Mouse (Mus musculus) ZHBTc4 (cell line): ENCODE data around the gene A930002H24Rik.
A peak's percentile ranks its signal among the peaks of the same experiment; 100 is the strongest.

Source experiments
- DNase-seq: peaks from one replicate; pipeline ENCODE4 v3.0.0-alpha.2; 2011; ENCODE audit warnings: low read depth, low spot score

A930002H24Rik gene

DNA sequence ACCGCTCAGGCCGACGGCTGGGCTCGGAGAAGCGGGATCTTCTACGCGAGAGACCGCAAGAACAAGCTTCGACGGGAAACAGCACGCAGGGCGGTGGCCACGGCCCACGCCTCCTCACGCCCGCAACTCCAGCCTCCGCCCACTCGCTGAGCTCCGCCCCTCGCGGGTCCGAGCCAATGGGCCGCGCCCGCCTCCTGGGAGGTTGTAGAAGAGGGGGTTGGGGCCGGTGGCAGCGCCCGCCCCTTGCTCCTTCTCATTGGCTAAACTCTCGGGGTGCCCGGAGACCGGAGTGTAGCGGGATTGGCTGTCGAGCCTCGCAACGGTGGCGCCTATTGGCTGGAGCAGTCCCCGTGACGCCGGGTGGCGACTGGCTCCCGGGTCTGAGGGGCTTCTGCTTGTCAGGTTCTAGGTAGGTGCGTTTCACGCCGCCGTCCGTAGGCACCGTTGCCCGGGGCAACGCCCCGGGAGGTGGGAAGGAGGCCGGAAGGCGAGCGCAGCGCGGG, at the start of gene A930002H24Rik:
Gene A930002H24Rik (minus strand): TSS at position 145 of the 503 bp plus-strand sequence.
- peak; percentile 99 for DNase-seq

DNA sequence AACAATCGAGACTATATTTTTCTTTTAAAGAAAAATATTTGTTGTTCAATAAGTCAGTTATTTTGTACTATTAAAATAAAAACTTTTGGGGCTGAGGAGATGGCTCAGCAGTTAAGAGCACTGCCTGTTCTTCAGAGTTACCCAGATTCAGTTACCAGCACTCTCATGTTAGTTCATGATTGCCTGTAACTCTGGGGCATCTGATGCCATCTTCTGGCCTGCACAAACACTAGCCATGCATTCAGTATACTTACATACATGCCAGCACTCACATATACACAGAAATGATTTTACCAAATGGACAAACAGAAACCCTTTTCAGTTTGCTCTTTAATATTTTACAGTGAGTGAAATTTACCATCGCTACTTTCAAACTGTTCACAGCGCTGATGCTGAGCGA, 45.7 kb upstream of the A930002H24Rik start:
- DNase-seq: no peak

DNA sequence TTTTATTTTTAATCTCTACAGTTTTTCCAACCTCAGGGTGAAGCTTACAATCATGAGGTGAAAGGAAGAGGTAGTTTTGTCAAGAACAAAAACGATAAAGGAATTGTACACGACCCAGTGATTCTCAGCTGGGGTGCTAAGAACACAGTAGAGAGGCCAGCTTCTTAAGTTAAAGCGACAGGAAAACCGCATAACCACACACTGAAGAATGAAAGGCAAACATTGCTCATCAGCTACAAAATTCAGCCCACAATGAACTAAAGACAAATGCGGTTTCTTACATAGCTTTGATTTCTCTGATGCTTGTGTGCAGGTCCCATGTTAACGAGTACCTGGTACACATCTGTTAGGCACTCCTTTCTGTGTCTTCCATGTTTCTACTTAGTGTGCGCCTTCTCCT, 33.5 kb upstream of the A930002H24Rik start:
- no peak for DNase-seq

DNA sequence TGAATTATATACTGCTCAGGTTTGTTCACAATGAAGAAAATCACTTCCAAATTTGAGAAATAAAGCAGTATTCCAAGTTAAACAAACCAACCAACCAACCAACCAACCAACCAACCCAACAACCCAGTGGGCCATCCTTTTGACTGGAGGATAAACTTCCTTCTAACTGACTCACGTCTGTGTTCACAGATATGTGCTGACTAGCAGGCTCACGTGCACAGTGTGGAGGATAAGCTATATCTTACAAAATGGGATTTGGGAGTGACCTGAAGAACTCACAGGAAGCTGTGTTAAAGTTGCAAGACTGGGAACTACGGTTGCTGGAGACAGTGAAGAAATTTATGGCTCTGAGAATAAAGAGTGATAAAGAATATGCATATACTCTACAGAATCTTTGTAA, 32.2 kb upstream of the A930002H24Rik start:
- no peak for DNase-seq

DNA sequence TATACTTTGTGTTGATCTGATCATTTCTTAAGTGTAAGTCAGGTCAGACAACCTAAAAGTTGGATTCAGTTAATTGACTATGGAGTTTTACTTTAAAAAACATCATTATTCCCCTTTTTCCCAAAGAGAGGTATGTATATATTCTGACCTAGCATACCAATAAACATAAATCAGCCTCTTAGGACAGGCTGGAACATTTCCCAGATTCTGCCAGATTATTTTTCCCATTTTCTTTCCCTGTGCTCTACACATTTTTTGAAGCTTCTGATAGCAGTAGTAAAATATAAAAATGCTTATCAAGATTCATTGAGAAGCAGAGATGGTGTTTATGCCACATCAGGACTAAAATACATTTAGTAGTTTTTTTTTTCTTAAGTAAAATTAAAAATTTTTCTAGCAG, 27.0 kb upstream of the A930002H24Rik start:
- no peak for DNase-seq

DNA sequence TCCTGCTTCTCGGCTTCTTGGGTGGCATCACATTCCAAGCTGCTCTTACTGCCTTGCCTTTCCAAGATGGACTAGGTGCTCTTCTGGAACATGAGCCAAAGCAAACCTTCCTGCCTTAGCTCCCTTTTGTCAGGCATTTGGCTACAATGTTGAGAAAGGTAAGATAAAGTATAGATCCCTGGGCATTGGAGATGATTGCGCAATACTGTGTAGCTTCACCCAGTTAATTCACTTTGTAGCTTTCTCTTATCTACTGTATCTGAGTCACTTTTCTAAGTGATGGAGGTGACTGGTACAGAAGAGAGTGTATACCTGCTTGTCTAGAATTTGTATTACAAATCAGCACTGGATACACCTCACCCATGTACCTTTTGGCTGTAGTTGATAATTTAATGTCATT, 23.4 kb upstream of the A930002H24Rik start:
- DNase-seq: no peak

DNA sequence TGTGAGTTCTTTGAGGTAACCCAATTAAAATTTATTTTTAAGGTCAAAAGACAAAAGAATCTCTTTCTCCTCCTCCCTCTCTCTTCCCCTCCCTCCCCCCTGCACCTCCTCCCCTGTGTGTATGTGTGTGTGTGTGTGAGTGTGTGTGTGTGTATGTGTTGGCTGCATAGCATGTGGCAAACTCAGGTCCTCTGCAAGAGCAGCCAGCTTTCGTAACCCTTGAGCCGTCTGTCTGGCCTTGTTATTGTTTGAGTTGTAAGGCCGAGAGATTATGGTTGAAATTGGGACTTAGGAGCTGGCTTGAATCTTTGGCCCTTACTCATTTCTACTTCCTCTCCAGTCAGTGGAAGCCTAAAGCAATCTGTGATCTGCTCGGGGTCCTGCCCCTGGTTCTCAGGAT, 16.4 kb upstream of the A930002H24Rik start:
- DNase-seq: no peak

DNA sequence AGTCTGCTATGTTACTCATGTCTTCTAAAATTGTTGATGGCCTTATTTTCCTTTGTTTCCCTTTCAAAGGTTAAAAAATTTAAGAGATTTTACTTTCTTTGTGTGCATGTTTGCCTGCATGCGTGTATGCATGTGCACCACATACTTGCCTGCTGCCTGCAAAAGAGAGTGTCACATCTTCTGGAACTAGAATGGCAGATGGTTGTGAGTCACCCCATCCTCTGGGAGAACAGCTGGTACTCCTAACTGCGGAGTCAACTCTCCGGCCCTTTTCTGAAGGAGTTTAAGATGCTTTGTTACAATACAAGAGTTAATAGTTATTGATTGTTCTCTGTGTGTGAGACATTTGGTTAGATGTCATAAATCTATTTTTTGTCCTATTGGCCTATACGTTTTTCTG, 15.3 kb upstream of the A930002H24Rik start:
- no peak for DNase-seq

DNA sequence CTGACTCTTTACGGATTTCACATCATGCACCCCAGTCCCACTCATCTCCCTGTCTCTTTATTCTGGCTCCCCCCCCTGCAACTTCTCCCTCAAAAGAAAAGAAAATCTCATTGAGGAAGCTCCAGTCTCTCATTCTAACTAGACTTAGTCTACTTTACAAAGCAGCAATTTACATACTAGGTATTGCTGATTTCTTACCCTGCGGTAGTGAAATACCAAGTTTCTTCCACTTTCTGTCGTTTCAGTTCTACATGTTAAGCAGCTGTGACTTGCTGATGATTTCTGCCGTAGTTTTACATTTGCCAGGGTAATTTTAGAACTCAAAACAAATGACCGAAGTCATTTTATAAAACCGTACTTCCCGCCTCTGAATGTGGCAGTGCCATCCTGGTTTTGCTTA, 8.2 kb upstream of the A930002H24Rik start:
- no peak for DNase-seq

DNA sequence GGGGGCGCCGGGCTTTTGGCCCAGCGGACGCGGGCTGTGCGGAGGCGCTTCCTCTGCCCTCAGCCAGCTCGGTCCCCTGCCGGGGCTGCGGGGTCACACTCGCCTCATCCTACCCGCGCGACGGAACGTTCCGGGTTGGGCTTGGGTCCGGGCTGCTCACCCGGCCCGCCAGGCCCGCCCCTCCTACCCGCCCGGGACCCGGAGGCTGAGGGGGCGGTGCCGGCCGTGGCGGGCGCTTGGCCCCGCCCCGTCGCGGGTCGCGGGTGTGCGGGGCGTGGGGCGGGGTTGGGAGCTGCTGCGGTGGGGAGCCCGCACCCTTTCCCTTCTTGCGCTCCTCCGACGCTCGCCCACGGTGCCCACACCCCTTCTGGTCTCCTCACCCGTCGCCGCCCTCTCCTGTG, 580 bp upstream of the A930002H24Rik start:
- DNase-seq: no peak

DNA sequence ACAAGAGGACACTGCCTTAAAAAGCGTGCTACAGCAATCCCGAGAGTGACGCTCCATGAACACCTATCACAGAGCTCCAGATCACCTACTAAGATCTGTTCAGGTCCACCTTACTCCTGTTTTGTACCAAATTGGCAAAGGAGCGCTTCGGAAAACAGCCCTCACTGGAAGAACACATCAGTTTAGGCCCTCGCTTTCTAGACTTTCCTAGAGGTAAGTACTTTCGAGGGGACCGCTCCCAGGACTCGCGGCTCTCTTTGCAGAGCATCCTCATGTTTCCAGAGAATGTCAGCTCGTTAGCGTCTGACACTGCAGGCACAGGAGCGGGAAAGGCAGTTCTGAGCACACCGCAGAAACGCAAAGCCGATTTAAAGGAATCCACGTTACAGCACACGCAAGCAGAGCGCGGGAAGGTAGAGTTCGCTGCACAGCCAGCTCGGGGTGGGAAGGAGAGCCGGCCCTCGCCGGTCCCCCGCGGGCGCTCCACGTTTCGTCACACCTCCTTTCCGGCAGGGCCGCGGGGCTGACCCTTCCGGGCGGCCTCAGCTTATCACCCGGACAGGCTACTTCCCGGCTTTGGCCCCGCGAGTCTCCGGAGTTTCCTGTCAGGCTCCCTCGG, 470 bp downstream of the A930002H24Rik start, which contains the start of gene Fer:
Gene Fer (plus strand): TSS at position 51 of the 619 bp plus-strand sequence.
- no peak for DNase-seq

DNA sequence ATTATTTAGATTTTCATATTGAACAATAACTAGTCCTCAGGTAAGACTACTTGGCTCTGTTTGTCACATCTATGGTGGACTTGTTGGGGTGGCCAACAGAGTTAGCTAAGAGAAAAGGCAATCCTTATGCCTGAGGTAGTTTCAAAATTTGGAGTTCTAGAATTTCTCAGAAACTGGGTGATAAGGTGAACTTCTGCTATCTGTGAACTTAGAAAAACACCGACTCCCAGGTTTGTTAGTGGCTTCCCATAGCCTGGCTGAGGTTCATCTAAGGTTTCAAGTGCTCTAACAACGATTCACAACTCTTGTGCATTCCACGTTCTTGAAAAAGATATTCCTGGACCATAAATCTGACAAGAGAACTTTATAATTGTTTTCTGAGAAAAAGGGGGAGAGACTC, 1.2 kb downstream of the A930002H24Rik start:
- no peak for DNase-seq

DNA sequence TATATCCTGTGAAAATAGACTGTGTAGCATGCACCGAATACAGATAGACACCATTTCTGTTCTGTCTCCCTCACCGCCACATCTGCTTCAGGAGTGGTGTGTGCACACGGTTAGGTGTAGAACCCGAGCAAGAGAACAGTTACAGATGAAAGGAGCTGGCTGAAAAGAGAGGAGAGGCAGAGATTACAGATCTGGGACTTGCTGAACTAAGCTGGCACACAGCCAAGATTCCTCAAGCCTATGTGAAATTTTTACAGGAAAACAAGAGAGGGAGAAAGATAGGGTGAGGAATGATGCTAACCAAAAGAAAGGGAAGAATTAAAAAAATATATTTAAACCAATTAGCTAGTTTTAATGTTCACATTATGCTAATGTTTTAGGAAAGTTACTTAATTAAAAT, 2.6 kb downstream of the A930002H24Rik start:
- peak; percentile 27 for DNase-seq

DNA sequence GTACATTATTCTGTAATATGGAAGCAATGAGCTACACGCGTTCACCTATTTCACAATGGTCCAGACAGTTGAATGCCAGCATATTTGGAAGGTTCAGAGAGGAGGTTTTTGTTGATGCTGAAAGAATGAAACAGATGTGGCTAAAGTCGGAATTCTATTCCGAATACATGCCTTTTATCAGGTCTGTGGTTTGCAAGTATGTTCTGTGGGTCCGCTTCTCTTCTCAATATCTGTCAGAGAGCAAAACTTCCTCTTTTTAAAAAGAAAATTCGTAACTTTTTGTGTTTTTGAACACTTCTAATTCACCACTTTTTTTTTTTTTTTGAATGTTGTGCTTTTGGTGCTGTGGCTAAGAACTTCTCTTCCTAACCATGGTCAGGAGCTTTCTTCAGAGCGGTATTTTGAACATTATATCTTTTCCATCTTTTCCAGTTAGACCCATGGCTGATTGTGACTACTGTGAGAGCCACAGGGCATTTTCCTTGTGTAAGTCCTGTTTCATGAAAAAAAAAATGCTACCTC, 6.5 kb downstream of the A930002H24Rik start:
- DNase-seq: no peak

DNA sequence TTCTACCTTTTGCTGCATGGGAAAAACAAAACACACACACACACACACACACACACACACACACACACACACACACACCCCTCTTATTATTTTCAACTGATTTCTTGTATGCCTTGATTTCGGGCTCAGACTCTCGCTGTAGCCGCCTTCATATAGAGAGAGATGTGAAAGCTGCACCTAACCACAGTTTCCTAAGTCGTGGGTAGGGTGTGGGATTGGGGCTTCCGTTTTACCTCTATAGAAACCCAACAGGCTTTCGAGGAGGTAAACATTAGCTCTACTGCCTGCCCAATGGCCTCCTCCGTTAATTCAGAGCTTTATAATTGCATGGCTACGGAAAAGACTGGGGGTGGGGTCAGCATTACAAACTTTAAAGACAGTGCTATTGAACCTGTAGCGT, 13.6 kb downstream of the A930002H24Rik start:
- DNase-seq: no peak

DNA sequence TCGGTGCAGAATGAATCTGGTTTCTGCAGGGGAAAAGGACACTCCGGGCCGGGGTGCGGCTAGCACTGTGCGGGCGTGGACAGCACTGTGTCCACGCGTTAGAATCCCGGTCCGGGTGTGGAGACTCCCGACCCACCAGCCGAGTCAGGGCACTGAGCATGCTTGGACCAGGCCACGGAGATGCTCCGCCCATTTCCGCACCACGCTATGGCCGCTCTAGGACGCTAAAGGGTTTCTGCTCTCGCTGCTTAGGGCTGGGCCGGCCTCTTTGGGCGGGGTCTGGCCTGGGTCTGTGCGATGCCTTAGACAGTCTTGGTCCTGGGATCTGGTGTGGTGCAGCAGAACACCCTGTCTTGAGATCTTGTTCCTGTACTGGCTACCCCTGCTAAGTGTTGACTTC, 14.0 kb downstream of the A930002H24Rik start:
- DNase-seq: peak; percentile 93

DNA sequence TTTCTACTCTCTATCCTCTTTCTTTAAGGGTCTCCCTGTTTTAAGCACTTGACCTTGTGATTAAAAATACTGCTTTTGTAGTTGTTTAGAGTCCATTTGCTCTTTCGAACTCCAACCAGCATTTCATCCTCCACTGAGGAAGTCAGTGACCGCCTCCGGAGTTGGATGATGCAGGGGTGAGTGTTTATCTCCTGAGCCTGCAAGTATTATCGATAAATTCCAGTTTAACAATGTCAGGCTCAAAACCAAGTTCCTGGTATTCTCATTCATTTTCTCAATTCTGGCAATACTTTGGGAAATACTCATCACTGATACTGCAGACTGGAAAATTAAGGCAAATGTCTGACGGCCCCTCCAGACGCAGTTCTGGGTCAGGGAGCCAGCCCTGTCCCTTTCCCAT, 14.4 kb downstream of the A930002H24Rik start:
- no peak for DNase-seq

DNA sequence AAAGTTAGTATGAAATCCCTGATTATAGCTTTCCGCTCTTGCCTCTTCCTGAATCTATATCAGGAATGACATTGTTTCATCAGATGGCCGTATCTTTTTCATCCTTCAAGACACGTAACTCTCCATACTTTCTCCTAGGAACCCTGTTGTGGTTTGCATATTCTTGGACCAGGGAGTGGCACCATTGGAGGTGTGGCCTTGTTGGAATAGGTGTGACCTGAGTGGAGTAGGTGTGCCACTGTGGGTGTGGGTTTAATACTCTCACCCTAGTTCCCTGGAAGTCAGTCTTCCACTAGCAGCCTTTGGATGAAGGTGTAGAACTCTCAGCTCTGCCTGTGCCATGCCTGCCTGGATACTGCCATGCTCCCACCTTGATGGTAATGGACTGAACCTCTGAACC, 17.8 kb downstream of the A930002H24Rik start:
- DNase-seq: peak; percentile 23

DNA sequence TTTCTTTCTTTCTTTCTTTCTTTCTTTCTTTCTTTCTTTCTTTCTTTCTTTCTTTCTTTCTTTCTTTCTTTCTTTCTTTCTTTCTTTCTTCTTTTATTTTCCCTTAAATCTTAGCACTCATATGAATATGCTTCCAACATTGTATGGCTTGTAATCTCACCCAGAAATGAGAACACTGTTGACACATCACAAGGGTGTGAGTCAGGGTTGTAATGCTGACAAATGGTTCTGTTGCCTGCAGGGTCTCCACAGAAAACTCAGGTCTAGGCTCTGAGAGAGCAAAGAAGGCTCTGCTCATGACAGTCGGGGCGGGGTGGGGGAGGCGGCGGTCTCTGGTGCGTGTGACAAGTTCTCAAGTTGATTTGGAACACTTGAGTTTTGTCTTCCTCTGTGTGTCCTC, 18.7 kb downstream of the A930002H24Rik start:
- no peak for DNase-seq

DNA sequence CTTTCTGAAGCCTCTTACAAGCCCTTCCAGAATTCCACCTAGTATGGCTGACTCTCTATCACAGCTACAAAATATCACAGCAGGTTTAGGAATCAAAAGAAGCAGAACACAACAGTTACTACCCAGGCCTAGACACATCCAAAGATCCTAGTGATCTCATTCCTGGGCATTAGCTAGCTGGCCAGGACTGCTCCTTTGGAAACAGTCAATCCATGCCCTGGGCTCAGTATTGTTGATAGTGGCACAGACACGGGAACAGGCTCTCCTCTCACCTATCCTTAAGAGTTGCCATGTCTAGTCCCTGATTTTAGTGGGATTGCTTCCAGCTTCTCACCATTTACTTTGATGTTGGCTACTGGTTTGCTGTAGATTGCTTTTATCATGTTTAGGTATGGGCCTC, 21.4 kb downstream of the A930002H24Rik start:
- no peak for DNase-seq

DNA sequence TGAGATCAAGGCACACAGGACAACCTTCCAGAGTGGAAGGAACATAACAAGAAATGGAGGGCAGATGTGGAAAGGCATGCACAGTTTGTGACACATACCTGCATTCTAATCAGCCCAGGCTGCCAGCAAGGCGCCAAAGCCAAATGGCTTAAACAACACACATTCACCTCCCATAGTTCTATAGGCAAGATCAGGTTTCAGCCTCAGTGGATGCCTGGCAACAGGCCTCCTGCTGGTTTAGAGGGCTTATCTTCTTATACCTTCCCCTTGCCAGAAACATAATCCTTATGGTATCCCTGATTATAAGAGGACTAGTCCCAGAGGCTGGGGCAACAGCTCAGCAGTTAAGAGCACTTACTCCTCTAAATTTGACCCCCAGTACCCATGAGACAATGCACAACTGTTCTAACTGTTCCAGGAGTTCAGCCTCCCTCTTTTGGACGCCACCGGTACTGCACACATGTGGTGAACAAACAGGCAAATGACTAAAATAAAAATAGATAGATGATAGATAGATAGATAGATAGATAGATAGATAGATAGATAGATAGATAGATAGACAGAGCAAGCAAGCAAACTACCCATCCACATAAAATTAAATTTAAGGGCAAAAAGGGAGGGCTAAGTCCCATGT, 23.8 kb downstream of the A930002H24Rik start:
- DNase-seq: peak; percentile 69

DNA sequence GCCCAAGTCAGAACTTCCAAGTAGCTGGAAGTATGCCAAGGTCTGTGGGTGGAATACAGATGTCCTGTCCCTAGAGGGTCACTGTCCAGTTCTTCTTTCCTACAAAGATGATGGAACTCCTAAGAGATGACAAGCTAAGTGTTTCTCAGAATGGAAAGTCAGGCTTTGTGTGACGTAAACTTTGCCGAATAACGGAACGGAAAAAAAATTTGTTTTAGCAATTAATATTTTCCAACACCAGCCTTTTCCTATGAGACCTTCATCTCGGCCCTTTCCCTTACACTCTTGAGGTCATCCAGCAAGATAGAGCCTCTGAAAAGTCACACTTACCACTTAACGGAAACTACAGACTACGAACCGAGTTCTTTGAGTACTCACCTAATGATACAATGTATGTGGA, 25.4 kb downstream of the A930002H24Rik start:
- no peak for DNase-seq

DNA sequence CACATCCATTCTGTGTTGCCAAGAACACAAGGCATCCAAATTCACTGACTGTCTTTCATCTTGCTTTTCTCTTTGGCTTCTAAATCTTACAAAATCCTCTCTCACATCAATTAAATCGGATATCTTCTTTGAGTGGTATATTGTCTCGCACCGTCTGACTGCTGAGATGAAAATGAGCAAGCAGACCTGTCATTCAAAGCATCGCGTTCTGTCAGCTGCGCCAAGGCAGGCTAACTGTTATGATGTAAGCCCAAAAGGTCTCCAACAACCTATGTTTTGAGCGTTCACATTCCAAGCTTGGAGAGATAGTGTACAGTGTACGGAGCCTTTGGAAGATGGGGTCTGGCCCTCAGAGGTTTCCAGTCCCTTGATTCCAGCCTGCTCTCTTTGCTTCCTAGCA, 26.9 kb downstream of the A930002H24Rik start:
- DNase-seq: no peak
